Mouse (Mus musculus) gastrocnemius, postnatal 10 days (tissue): Measurements from ENCODE around the gene Nxnl1. TPM values are rescaled to one million over a fixed set of nuclear protein-coding genes. Genes with fewer than 3 reads are reported as not detected.

ENCODE experiments used
- DNase-seq: peaks from one replicate; pipeline ENCODE4 v3.0.0; 2021; ENCODE audit warnings: mixed read lengths
- total RNA-seq, 2 experiments: library from RNA; stranded (reverse); gene quantifications; 2 replicates each; pipeline ENCODE4 v1.2.3; 2021

Nxnl1 gene
- total RNA-seq, 2 experiments from 2014 or later = 0.14 TPM; not detected in 1

DNA sequence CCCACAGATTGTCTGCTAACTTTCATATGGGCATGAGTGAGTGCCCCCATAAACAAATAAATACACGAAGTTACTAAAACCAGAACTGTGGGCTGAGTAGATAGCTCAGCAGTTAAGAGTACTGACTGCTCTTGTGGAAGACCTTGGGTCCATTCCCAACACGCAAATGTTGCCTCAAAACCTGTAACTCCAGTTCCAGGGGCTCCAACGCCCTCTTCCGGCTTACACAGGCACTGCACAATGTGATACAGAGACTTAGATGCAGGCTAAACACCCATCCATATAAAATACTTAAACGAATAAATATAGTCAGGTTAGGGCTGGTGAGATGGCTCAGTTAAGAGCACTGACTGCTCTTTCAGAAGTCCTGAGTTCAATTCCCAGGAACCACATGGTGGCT lies 51.4 kb downstream of the Nxnl1 start:
- no peak for DNase-seq

DNA sequence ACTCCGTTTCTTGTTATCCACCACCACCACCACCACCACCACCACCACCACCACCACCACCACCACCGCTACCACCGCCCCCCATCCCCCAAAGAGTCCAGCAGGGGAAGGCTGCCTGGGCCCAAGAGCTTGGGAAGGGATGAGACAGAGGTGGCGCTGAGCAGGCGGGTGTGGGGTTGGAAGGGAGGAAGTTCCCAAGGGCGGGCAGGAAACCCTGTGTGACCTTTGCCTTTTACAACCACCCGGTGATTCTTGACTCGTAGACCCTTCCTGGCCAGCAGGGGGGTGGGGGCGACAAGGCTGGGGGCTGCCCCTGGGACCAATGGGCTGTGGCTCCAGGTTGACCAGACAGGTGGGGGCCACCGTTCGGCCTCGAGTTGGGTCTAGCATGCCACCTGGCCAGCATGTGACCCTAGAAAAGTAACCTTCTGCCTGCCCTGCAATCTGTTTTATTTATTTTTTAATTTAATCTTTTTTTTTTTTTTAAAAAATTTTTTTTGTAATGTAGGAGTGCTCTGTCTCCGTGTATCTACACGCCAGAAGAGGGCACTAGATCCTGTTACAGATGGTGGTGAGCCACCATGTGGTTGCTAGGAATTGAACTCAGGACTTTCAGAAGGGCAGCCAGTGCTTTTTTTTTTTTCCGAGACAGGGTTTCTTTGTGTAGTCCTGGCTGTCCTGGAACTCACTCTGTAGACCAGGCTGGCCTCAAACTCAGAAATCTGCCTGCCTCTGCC lies 53.2 kb downstream of the Nxnl1 start:
- no peak for DNase-seq

DNA sequence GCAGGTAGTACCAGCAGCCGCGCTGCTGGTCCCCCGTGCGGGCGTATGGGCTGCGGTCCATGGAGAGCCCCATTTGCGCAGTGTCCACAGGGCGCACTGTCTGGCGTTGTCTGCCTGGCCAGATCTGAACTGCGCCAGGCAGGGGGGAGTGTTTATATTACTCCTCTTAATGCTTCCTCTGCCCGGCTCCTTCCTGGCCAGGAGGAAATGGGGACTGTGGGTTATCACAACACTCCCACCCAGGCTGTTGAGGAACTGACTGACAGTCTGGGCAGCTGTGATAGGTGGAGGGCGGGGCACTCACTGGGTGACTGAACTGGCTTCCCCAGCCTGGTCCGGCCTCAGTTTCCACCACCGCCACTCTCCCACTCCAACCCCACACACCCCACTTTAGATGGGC lies 54.8 kb downstream of the Nxnl1 start, which contains the start of gene Plvap:
Plvap (minus strand) TSS at position 109 of the 400 bp plus-strand sequence.
- DNase-seq = no peak

Other genes with a start within 250 kb of the Nxnl1 start
- gene Use1, start 199.8 kb downstream of the Nxnl1 start, total RNA-seq = 100 to 1,000 TPM; 124 to 132 TPM
- gene Ocel1, start 195.3 kb downstream of the Nxnl1 start, total RNA-seq = 1 to 10 TPM; 7.4 to 8.1 TPM
- gene Nr2f6, start 184.6 kb downstream of the Nxnl1 start, total RNA-seq = 10 to 100 TPM; 23.2 to 29.7 TPM
- gene Ushbp1, start 170.8 kb downstream of the Nxnl1 start, total RNA-seq = 10 to 100 TPM; 11.7 to 18.1 TPM
- 10 to 100 TPM; 68.5 to 70.4 TPM for gene Babam1, start 169.7 kb downstream of the Nxnl1 start, total RNA-seq
- gene Ankle1, start 160.6 kb downstream of the Nxnl1 start, total RNA-seq = 1 to 10 TPM; 1.7 to 2.1 TPM
- gene Abhd8, start 102.9 kb downstream of the Nxnl1 start, total RNA-seq = 10 to 100 TPM; 36.1 to 38.9 TPM
- 10 to 100 TPM; 34.7 to 39.7 TPM for gene Mrpl34, start 101.6 kb downstream of the Nxnl1 start, total RNA-seq
- 10 to 100 TPM; 34.8 to 35.8 TPM for gene Dda1, start 97.4 kb downstream of the Nxnl1 start, total RNA-seq
- gene Ano8, start 80.6 kb downstream of the Nxnl1 start, total RNA-seq = 10 to 100 TPM; 16.6 to 20.1 TPM
- 10 to 100 TPM in 1 of 2 experiments, 1 to 10 TPM in 1; 8.8 to 12.4 TPM for gene Gtpbp3, start 78.5 kb downstream of the Nxnl1 start, total RNA-seq
- gene Plvap, start 54.8 kb downstream of the Nxnl1 start, total RNA-seq = 10 to 100 TPM; 10.7 to 14.2 TPM
- gene Ccdc194, start 40.9 kb downstream of the Nxnl1 start, total RNA-seq = 1 to 10 TPM in 1 of 2 experiments, under 1 TPM in 1; 0.21 to 2.5 TPM
- 10 to 100 TPM; 10.0 to 12.0 TPM for gene Bst2, start 29.1 kb downstream of the Nxnl1 start, total RNA-seq
- 10 to 100 TPM; 21.8 to 25.5 TPM for gene Mvb12a, start 23.7 kb downstream of the Nxnl1 start, total RNA-seq
- under 1 TPM in 1 of 2 experiments, not detected in 1; 0.14 TPM for gene Tmem221, start 7.7 kb downstream of the Nxnl1 start, total RNA-seq
- 10 to 100 TPM; 39.7 to 41.1 TPM for gene Slc27a1, start 2.3 kb upstream of the Nxnl1 start, total RNA-seq
- gene Pgls, start 25.6 kb upstream of the Nxnl1 start, total RNA-seq = 10 to 100 TPM; 49.3 to 54.5 TPM
- 1 to 10 TPM in 1 of 2 experiments, under 1 TPM in 1; 0.40 to 3.3 TPM for gene Fam129c, start 31.0 kb upstream of the Nxnl1 start, total RNA-seq
- gene Colgalt1, start 44.4 kb upstream of the Nxnl1 start, total RNA-seq = 10 to 100 TPM; 43.3 to 56.1 TPM
- under 1 TPM; 0.38 to 0.45 TPM for gene Unc13a, start 105.2 kb upstream of the Nxnl1 start, total RNA-seq
- gene Jak3, start 109.7 kb upstream of the Nxnl1 start, total RNA-seq = 1 to 10 TPM; 3.9 to 5.8 TPM
- gene Insl3, start 122.6 kb upstream of the Nxnl1 start, total RNA-seq = 1 to 10 TPM; 3.1 to 3.7 TPM
- gene B3gnt3, start 135.2 kb upstream of the Nxnl1 start, total RNA-seq = 1 to 10 TPM; 4.7 to 5.2 TPM
- gene Fcho1, start 159.1 kb upstream of the Nxnl1 start, total RNA-seq = 1 to 10 TPM in 1 of 2 experiments, under 1 TPM in 1; 0.26 to 1.2 TPM